Mouse (Mus musculus) kidney, adult 2 months (tissue): ENCODE data around the gene Nell2. TPM values are rescaled to one million over a fixed set of nuclear protein-coding genes. Genes with fewer than 3 reads are reported as not detected.

Source experiments
- DNase-seq: peaks from one replicate; pipeline ENCODE4 v3.0.0; 2021
- H3K27ac ChIP-seq: fragments of 200-500 bp; 2 replicates; pipeline ENCODE4 v1.5.1; 2012; ENCODE audit warnings: low read depth, low read length, control low read depth, inconsistent platforms; ENCODE audit not compliant: insufficient read depth
- H3K27me3 ChIP-seq: fragments of 200-500 bp; replicated peaks from 2 replicates; pipeline ENCODE4 v1.6.1; 2012; ENCODE audit warnings: mild to moderate bottlenecking, moderate library complexity, low read length, inconsistent platforms; ENCODE audit not compliant: control insufficient read depth, insufficient read depth
- H3K36me3 ChIP-seq: fragments of 200-500 bp; 2 replicates; pipeline ENCODE4 v1.6.1; 2012; ENCODE audit warnings: mild to moderate bottlenecking, moderate library complexity, low read length, inconsistent platforms; ENCODE audit not compliant: control insufficient read depth, insufficient read depth
- H3K4me1 ChIP-seq: fragments of 200-500 bp; 2 replicates; pipeline ENCODE4 v1.6.1; 2011; ENCODE audit warnings: low read length; ENCODE audit not compliant: control insufficient read depth, insufficient read depth
- H3K4me3 ChIP-seq: fragments of 200-500 bp; 2 replicates; pipeline ENCODE4 v1.5.1; 2011; ENCODE audit warnings: mild to moderate bottlenecking, low read depth, low read length, control low read depth; ENCODE audit not compliant: insufficient read depth
- CTCF ChIP-seq: fragments of 200-500 bp; conservative IDR thresholded peaks from 2 replicates; pipeline ENCODE4 v1.5.1; 2011; ENCODE audit warnings: low read depth, mild to moderate bottlenecking, control low read depth, low read length, moderate library complexity, mixed read lengths; ENCODE audit not compliant: insufficient read depth, insufficient read length
- POLR2A ChIP-seq: fragments of 200-500 bp; IDR thresholded peaks from one replicate; pipeline ENCODE4 v1.6.1; 2011; ENCODE audit warnings: low read depth, low read length, control low read depth
- WGBS: fragments of 180-500 bp; shearing (Covaris S2); methylation state at CpG from one replicate; pipeline ENCODE4 v1.1.7; 2018; 5-methylcytosine and 5-hydroxymethylcytosine counted together
- polyA plus RNA-seq: library from polyadenylated mRNA; depleted of rRNA; stranded (reverse); fragments of >200 nt; gene quantifications from 2 replicates; pipeline ENCODE4 v1.2.3, GENCODE M21; 2012

The Nell2 gene
- polyA plus RNA-seq, 1 experiment = 0.14 TPM

DNA sequence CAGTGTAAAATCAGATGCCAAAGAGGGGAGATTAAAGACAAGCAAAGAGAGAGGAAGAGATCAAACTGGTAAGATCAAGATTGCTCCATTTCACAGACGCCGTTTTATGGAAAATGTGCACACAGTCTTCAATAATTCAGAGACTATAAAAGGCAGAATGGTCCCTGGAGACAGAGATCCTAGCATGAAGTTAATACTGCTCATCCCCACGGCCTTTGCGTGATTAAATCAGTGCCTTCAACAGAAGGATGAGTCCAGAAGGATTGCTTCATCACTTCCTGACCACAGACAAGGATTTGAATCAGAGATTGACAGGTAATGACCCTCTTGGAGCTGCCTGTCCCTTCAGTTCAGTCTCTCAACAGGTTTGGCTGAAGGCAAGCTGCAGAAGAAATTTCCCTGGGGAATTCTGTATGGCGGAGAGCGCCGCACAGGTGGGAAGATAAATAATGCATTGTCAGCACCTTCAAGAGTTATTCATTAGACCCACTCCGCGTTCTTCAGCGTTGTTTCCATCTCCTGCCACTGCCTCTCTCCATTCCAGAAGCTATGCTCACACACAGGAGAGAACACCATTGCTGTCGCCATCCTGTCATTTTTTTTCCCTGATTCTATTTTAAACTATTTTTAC lies 118.0 kb downstream of the Nell2 start:
- no peak for DNase-seq
- Histone ChIP-seq H3K27me3 (no peaks in the 10 kb centered on the region), H3K27ac (no peak overlapping the region), H3K36me3 (no peaks in the 10 kb centered on the region), H3K4me1 (no peaks in the 10 kb centered on the region), H3K4me3 (no peak overlapping the region)
- WGBS = 79% methylated on average over 11 of the region's 11 CpGs
- TF ChIP-seq CTCF (no peak), POLR2A (no peak)

- Histone ChIP-seq H3K4me3 (no peak overlapping the region), H3K27me3 (no peaks in the 10 kb centered on the region), H3K4me1 (no peaks in the 10 kb centered on the region), H3K27ac (no peak overlapping the region), H3K36me3 (no peaks in the 10 kb centered on the region)
- TF ChIP-seq CTCF = no peak
- TF ChIP-seq POLR2A = no peak
- no peak for DNase-seq
- WGBS = 85% methylated on average over 5 of the region's 5 CpGs
Measured at GRCm38 (mm10) chr15:95390347-95390746, 138.0 kb downstream of the Nell2 start.

- 59% methylated on average over 4 of the region's 4 CpGs for WGBS
- Histone ChIP-seq H3K27me3 (no peaks in the 10 kb centered on the region), H3K36me3 (no peaks in the 10 kb centered on the region), H3K27ac (no peak overlapping the region), H3K4me3 (no peak overlapping the region), H3K4me1 (no peaks in the 10 kb centered on the region)
- no peak for DNase-seq
- TF ChIP-seq POLR2A = no peak
- TF ChIP-seq CTCF = no peak
Measured at GRCm38 (mm10) chr15:95388950-95389349, 139.4 kb downstream of the Nell2 start.

- Histone ChIP-seq H3K27me3 (no peaks in the 10 kb centered on the region; the same call in 1 of the 2 replicates), H3K36me3 (no peaks in the 10 kb centered on the region), H3K4me3 (no peak overlapping the region), H3K27ac (no peak overlapping the region), H3K4me1 (no peaks in the 10 kb centered on the region)
- no peak for DNase-seq
- TF ChIP-seq CTCF (no peak), POLR2A (no peak)
- WGBS = 68% methylated on average over 2 of the region's 2 CpGs
Measured at GRCm38 (mm10) chr15:95380859-95381258, 147.5 kb downstream of the Nell2 start.

- 65% methylated on average over 16 of the region's 16 CpGs for WGBS
- DNase-seq = no peak
- no peaks in the 10 kb centered on the region for H3K4me1 ChIP-seq
- no peaks in the 10 kb centered on the region for H3K27me3 ChIP-seq
- H3K27ac ChIP-seq = no peak overlapping the region
- H3K36me3 ChIP-seq = no peaks in the 10 kb centered on the region
- H3K4me3 ChIP-seq = no peak overlapping the region
- TF ChIP-seq CTCF (no peak), POLR2A (no peak)
Measured at GRCm38 (mm10) chr15:95370720-95371395, 157.5 kb downstream of the Nell2 start.

- Histone ChIP-seq H3K36me3 (no peaks in the 10 kb centered on the region), H3K4me1 (no peaks in the 10 kb centered on the region), H3K27ac (no peak overlapping the region), H3K27me3 (no peaks in the 10 kb centered on the region; the same call in 1 of the 2 replicates), H3K4me3 (no peak overlapping the region)
- no peak for TF ChIP-seq POLR2A
- TF ChIP-seq CTCF = no peak
- 82% methylated on average over 10 of the region's 10 CpGs for WGBS
- no peak for DNase-seq
Measured at GRCm38 (mm10) chr15:95368185-95368584, 160.2 kb downstream of the Nell2 start.

DNA sequence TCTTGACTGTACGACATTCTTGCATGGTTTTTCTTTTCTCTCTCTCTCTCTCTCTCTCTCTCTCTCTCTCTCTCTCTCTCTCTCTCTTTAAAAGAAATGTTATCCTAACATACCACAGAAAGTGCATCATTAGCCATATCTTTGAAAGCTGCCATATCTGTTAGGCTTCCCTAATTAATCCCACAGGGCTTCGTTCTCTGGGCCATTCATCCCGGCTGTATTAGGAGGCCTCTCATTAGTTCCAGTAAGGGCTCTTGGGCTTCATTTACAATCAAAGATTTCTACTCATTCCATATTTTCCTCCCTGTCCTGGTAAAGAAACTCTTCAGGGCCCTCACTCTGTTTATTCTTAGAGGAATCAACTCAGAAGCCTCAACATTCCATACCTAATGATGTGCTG lies 161.9 kb downstream of the Nell2 start:
- DNase-seq = no peak
- Histone ChIP-seq H3K36me3 (no peaks in the 10 kb centered on the region), H3K4me3 (no peak overlapping the region), H3K27ac (no peak overlapping the region), H3K4me1 (no peaks in the 10 kb centered on the region), H3K27me3 (no peaks in the 10 kb centered on the region; the same call in 1 of the 2 replicates)
- TF ChIP-seq CTCF (no peak), POLR2A (no peak)
- 88% methylated on average over 3 of the region's 3 CpGs for WGBS
